Mouse (Mus musculus) spleen, postnatal 10 days (tissue): ENCODE measurements around the gene 4930583I09Rik.

ENCODE experiments used
- DNase-seq, 2 experiments: peaks; one replicate each; pipeline ENCODE4 v3.0.0; 2021 to 2022; ENCODE audit warnings: low spot score in 2 of 2

The 4930583I09Rik gene

DNA sequence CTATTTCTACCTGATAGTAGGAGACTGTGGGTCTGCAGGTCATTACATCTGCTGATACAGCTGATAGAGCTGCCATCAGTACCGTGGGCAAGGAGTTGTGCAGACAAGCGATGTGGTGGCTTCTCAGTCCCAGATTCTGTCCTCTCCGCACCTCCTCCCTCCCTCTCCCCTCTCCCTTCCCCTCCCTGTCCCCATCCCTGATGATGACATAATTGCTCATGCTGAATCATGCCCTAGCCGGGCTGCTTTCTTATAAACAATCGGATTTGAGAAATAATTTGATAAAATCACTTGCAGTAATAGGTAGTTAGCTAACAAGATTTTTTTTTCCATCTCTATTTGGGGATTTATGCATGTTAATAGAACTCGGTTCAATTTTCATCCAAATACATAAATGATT lies at the start of gene 4930583I09Rik:
Gene 4930583I09Rik, minus strand, starts transcription at position 144 of the 400 bp plus-strand sequence.
- no peak for DNase-seq

GRCm38 (mm10) chr17:64876111-64876510 lies 40.2 kb upstream of the 4930583I09Rik start:
- no peak for DNase-seq

- DNase-seq, result peak; percentile 22 to 63
Observed at GRCm38 (mm10) chr17:64873651-64874072, 37.8 kb upstream of the 4930583I09Rik start.

GRCm38 (mm10) chr17:64863817-64864216 lies 27.9 kb upstream of the 4930583I09Rik start:
- no peak for DNase-seq

DNA sequence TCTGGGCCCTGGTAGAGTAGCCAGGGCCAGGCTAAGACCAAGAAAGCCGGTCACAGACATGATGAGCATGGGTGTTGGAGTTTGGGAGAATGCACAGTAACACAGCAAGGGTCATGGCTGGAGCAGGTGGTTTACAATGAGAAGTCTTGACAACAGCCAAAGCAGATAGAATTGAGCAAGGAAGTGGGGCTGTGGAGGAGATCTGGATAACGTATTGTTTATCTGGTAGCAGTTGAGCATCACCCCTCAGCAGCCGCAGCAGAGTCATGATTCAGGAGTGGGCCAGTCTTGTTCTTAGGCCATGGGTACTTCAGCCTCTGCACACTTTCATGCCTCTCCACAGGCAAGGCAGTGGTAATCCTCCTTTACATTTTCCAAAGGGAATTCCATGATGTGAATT lies 25.1 kb upstream of the 4930583I09Rik start:
- DNase-seq, result no peak

DNA sequence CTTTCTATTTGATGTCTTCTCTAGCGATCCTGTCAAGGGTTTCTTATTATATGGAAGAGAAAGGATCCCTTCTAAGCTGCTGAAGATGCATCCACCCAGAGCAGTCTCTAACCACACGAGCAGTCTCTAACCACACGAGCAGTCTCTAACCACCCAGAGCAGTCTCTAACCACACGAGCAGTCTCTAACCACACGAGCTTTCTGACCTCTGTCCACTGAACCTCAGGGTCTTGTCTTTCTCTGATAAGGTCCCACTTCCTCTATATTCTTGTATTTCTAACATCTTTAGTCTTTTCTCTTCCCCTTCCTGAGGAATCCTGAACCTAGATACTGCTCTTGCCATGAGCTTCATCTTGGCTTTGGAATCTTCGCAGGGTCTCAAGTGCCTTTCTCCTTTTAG lies 23.0 kb upstream of the 4930583I09Rik start:
- no peak for DNase-seq

GRCm38 (mm10) chr17:64848031-64848430 lies 12.2 kb upstream of the 4930583I09Rik start:
- no peak for DNase-seq

- no peak for DNase-seq
Observed at GRCm38 (mm10) chr17:64846654-64847053, 10.8 kb upstream of the 4930583I09Rik start.

DNA sequence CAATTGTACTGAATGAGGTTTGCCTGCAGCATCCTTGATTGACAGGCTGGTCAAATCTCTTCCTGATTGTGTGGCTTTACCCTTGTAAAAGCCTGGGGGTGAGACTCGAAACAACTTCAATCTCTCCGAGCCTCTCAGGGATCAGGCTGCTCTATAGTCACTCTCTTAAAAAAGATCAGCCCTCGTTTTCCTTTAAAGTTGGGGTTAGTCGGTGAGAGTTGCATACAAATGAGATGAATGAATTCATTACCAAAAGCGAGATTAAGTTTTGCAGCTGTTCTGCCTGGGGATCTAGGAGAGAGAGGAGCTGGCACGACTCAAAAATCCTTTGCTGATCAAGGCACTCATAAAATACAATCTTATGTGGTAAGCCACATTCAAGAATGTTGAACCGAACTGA lies 1.0 kb upstream of the 4930583I09Rik start:
- DNase-seq, result no peak

GRCm38 (mm10) chr17:64836352-64836751 lies 481 bp upstream of the 4930583I09Rik start:
- no peak for DNase-seq

GRCm38 (mm10) chr17:64833906-64834490 lies 1.9 kb downstream of the 4930583I09Rik start:
- no peak for DNase-seq

DNA sequence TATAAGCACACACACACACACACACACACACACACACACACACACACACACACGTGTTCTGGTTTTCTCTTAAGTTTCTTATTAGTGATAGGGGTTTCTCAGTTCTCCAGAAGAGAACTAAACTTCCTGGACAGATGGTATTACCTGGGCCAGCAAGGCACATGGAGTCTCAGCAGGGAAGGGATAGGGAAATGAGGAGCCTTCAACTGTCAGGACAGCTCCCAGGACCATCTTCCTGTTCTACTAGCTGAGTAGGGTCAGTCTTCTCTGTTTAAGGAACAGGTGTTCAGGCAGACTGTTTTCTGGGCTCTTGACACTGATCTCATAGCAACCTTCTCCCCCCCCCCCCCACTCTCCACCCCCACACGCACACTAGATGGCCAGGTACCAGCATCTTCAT lies 2.8 kb downstream of the 4930583I09Rik start:
- DNase-seq, result no peak

DNA sequence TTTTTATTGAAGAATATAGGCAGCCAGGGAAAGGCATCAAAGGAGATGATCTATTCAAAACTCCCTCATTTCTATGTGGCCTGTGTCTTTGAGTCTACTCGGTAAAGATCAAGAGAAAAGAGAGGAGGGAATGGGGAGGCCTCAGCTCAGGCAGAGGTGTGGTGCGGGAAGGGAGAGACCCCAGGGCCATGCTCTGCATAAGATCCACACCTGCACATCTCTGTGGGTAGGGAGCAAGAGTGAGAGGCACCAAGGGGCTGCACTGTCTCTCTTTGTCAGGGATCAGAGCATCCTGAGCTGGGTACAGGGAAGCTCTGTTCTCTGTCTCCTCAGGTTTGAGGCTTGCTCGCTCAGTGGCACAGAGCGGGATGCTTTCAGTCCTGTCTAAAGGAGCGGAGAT lies 8.4 kb downstream of the 4930583I09Rik start:
- DNase-seq, result no peak

GRCm38 (mm10) chr17:64826843-64827242 lies 9.0 kb downstream of the 4930583I09Rik start:
- no peak for DNase-seq

- DNase-seq, result no peak
Observed at GRCm38 (mm10) chr17:64822561-64822960, 13.3 kb downstream of the 4930583I09Rik start.

GRCm38 (mm10) chr17:64820841-64821593 lies 14.9 kb downstream of the 4930583I09Rik start:
- no peak for DNase-seq

GRCm38 (mm10) chr17:64816298-64816697 lies 19.6 kb downstream of the 4930583I09Rik start:
- DNase-seq, result no peak

DNA sequence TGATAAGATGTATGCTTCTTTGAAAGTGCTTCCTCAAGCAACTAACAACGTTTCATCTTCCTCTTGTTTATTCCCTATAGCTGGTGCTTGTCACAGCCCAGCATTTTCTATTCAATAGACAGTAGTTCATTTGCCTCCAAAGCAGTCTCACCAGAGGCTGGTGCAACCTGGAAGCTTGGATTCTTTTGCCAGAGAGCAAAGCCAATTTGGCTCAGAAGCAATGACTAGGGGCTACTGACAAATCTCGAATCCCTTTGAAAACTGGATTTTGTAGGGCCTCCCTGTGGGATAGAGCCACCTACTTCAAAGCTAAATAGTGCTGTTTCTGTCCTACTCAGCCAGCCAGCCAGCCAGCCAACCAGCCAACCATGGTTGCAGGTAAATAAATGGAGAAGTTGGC lies 20.1 kb downstream of the 4930583I09Rik start:
- DNase-seq, result no peak

GRCm38 (mm10) chr17:64813568-64813967 lies 22.3 kb downstream of the 4930583I09Rik start:
- DNase-seq, result no peak

- no peak for DNase-seq
Observed at GRCm38 (mm10) chr17:64806035-64806589, 29.8 kb downstream of the 4930583I09Rik start.

GRCm38 (mm10) chr17:64804375-64805124 lies 31.3 kb downstream of the 4930583I09Rik start:
- DNase-seq, result no peak

DNA sequence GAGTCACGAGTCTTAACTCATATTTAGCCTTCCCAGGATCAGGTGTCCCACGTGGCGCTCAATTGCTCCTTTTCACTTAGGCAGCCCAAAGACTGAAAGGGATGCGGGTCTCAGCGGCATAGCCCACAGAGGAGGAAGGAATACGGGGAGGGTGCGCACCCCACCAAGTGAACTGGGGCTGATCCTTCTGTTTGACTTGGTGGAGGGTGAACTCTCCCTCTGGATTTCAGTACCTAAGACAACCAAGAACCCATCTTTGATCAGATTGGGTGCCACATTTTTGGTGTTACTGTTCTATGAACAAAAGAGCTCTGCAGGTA lies 33.0 kb downstream of the 4930583I09Rik start:
- DNase-seq, result no peak
